Mouse (Mus musculus) left cerebral cortex, postnatal 10 days (tissue): ENCODE data around the gene Myd88. TPM values are rescaled to one million over a fixed set of nuclear protein-coding genes. Genes with fewer than 3 reads are reported as not detected.

Experiments used
- DNase-seq, 2 experiments: peaks; one replicate each; pipeline ENCODE4 v3.0.0; 2021 to 2022; ENCODE audit warnings: low spot score in 2 of 2, mixed read lengths in 1 of 2; ENCODE audit errors: extremely low spot score in 1 of 2
- intact Hi-C: fragments of 180-260 bp; cut with DNase I; formaldehyde crosslinking; loops from one replicate; pipeline ENCODE4 v1.15.1; 2025
- total RNA-seq, 2 experiments: library from RNA; stranded (reverse); gene quantifications; 2 replicates each; pipeline ENCODE4 v1.2.3; 2021

The Myd88 gene
- total RNA-seq, 2 experiments from 2014 or later, result 5.0 to 7.2 TPM

- intact Hi-C loops, result no loop called here
- no peak for DNase-seq
These were observed 9.3 kb upstream of the Myd88 start for GRCm38 (mm10) chr9:119350531-119350930.

DNA sequence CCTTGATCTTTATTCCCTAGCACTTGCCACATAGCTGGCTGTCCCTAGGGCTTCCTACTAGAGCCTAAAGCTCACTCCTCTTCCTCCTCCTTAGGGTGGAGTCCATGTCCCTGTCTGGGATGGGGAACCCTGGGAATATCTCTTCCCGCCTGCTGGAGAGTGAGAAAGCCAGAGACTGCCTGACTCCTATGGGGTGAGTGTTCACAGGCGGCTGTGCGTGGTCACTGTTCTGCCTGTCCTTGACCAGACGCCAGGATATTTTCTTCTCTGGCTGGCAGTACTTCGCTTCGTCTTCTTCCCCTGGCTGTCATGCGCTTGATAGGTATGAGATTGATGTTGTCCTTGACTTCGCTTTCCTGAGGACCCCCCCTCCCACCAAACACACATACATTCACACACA, 5.2 kb upstream of the Myd88 start:
- DNase-seq, result no peak
- intact Hi-C loops, result no loop called here

DNA sequence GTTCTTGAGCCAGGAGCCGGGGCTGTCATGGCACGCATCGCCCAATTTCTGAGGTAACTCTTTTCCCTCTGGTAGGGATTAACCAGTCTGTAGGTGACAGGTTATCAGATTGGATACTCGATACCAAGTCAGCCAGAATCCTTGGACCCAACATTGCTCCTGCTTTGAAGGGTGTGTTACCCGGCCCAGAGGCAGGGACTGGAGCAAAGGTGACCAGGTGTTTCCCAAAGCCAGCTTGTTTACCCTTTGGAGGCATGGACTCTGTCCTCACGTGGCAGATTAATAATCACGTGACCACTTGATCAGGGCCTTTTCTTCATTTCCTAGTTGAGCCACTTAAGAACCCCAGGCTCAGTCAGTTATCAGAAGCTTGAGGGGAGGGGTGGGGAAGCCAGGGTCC, 1.5 kb upstream of the Myd88 start:
- intact Hi-C loops, result no loop called here
- DNase-seq, result no peak

GRCm38 (mm10) chr9:119340212-119340580, 1.0 kb downstream of the Myd88 start:
- intact Hi-C loops, result no loop called here
- DNase-seq, result no peak

GRCm38 (mm10) chr9:119339558-119340211, 1.5 kb downstream of the Myd88 start, which contains the start of gene Acaa1a:
TSS of gene Acaa1a (plus strand) at chr9:119339676.
- intact Hi-C loops, result no loop called here

GRCm38 (mm10) chr9:119339106-119339505, 2.1 kb downstream of the Myd88 start:
- peak in 1 of 2 experiments; percentile 40 for DNase-seq
- intact Hi-C loops, result no loop called here

More at GRCm38 (mm10) chr9:119339558-119340211, 1.5 kb downstream of the Myd88 start, which contains the start of gene Acaa1a:
- peak; percentile 66 to 81 for DNase-seq

DNA sequence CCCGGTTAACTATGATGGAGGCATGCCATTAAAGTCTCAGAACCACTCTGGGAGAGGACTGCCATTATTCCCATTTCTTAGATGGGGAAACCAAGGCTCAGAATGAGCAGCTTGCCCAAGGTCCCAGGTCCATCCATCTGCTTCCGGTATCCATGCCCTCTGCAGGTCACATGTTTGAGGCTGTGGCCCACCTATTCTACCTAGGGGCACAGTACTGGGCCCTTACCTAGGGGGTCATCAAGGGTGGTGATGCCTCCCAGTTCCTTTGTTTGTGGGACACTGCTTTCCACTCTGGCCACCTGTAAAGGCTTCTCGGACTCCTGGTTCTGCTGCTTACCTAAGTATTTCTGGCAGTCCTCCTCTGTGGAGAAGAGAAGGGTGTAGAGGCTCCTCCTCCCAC, 2.9 kb downstream of the Myd88 start:
- intact Hi-C loops, result no loop called here
- DNase-seq, result no peak

GRCm38 (mm10) chr9:119337842-119338241, 3.4 kb downstream of the Myd88 start:
- DNase-seq, result no peak
- intact Hi-C loops, result no loop called here

GRCm38 (mm10) chr9:119335571-119335970, 5.6 kb downstream of the Myd88 start:
- DNase-seq, result no peak
- intact Hi-C loops, result no loop called here

DNA sequence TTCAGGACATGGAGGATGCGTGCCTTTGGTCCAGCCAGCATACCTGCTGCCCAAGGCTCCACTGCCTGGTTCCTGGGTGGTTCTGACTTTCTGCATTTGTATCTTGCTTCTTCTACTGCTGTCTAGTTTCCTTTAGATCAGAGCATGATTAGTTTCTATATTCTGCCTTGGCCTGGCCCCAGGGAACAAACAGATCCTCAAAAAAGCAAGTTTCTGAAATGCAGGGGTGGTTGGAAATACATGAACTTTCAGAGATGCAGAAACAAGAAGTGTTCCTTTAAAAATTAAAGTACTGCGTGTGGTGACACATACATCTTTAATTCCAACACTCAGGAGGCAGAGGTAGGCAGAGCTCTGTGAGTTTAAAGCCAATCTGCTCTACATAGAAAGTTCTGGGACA, 6.4 kb downstream of the Myd88 start:
- intact Hi-C loops, result no loop called here

GRCm38 (mm10) chr9:119334324-119334723, 6.9 kb downstream of the Myd88 start:
- DNase-seq, result peak in 1 of 2 experiments; percentile 65
- intact Hi-C loops, result no loop called here

More for the DNA sequence above, 6.4 kb downstream of the Myd88 start:
- DNase-seq, result no peak

DNA sequence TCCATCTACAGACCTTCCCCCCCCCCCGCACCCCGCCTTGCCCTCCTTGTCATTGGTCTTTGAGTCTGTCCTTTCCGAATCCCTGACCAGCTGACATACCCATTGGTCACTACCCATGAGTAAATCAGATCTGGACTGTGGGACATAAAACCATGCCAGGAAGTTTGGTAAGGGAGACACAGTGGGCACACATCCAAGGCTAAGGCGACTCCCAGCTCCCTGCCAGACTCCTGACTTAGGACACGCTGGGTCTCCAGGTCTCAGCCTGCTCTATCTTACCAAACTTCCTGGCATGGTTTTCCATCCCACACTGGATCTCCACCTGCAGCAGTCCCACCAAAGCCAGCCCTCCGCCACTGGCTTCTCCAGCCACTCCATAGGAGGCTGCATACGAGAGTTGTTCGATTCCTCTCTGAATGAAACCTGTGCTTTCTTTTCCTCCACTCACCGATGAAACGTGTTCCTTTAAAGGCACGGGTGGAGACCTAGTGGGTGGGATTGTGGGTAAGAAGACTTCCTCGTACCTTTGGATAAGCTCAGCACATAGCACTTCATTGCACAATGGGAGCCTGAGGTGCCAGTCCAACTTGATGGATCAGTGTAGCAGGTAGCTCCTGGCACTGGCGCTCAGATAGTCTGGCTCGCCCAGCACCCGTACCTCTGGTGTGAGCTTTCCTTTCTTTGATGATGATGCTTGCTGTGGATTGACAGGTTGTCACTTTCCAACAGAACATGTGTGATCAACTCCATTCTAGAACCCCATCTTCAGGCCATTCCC, 10.8 kb downstream of the Myd88 start:
- DNase-seq, result no peak
- intact Hi-C loops, result no loop called here

GRCm38 (mm10) chr9:119328488-119328887, 12.7 kb downstream of the Myd88 start:
- intact Hi-C loops, result no loop called here
- no peak for DNase-seq

- DNase-seq, result no peak
- intact Hi-C loops, result no loop called here
These were observed 17.1 kb downstream of the Myd88 start for GRCm38 (mm10) chr9:119324130-119324529.

DNA sequence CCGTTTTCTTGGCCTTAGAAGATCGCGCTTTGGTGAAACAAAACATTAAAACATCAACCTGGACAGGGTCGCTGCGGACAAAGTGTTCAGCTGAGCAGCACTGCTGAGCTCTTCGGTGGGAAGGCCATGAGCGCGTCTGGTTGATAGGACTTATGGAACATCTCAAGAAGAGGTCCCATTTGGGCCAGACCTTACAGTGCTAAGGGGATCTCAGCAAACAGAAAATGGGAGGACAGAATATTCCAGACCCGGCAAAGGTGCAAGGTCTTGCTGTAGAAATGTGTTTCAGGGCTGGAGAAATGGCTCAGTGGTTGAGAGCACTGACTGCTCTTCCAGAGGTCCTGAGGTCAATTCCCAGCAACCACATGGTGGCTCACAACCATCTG, 18.0 kb downstream of the Myd88 start:
- no peak for DNase-seq
- intact Hi-C loops, result no loop called here

DNA sequence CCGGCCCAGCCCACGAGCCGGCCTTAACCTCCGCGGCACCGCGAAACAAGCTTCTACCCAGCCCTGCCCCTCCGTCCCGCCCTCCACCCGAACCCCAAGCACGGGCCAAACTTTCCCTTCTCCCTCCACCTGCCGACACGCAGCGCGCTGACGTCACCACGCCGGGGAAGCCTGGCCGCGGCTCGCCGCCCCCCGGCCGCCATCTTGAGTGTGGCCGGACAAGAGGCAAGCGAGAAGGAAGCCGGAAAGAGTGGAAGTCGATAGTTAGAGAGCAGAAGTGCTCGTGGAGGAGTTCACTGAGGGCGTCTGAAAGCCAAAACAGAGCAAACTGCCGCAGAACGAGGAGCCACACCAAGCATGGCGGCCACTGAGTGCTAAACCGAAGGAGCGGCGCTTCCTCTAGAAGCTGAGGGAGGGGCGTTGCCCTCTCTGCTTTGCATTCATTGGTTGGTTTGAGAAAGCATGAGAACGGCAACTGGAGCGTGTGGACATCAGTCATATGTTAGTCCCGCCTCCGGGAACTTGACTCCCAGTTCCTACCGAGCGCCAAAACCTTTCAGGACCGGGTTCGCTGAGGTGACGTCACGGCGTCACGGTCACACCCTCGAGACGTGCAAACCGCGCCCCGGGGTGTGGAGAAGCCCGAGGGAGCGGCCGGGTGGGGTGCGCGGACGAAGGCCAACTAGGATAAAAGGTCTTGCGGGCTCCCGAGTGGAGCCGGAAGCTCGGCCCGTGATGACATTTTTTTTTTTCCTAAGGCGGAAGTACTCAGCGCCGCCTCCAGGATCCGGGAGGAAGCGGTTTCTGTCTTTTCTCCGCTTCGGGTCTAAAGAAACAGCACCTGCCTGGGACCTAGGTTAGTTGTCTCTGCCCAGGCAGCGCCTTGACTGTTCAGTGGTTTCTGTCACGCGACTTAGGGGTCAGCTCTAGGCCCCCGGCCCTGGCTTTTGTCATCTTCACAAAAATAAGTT, 18.6 kb downstream of the Myd88 start, which contains the start of gene Oxsr1:
Gene Oxsr1 (minus strand): TSS at position 139 of the 971 bp plus-strand sequence.
- peak; percentile 98 to 99 for DNase-seq
- intact Hi-C loops, result no loop called here

DNA sequence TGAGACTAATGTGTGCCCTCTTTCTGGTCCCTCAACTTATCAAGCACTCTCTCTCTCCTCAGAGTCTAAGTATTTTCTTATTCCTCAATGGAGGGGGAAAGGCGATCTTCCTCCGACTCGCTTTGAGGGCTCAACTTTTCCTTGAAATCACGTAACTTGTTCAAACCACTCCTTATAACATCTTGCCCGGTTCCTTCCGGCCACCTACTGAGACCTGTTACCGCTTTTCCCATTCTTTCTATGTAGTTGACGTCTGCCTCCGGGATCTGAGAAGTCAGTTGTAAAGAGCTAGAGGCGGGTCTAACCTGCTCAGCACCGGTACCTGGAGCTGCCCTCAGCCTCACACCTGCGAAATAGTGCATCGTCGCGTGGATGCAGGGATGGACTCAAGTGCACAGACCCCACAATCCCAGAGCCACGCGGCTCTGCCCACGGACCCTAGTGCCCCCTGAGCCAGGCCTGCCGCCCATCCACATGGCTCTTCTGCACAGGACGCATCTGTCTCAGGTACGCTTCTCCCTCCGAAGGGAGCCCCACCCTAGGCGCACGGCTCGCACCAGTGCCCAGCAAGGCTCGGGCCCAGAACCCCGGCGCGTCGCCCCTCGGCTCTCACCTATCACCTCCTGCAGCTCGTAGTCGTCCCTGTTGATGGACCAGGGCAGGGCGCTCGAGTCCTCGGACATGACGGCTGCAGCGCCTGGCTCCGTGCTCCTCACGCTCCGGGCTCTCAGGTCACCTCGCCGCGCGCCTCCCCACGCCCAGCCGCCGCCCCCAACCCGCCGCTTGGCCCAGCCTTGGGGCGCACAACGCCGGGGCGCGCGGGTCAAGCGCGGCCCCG, 19.6 kb downstream of the Myd88 start:
- no peak for DNase-seq

GRCm38 (mm10) chr9:119320946-119321345, 20.3 kb downstream of the Myd88 start:
- DNase-seq, result no peak
- intact Hi-C loops, result no loop called here

More for the DNA sequence above, 19.6 kb downstream of the Myd88 start:
- intact Hi-C loops, result no loop called here
